Mouse (Mus musculus): ENCODE measurements at regions not wholly inside any gene's neighbourhood (a gene's known extent, or its start where the extent isn't known, plus 50 kb on each side); places are given as distances from the start of the nearest gene placed in this dataset.

GRCm38 (mm10) chr4:81177443-81178041, 265.1 kb downstream of the Mpdz start:
- no peak for DNase-seq (ENCODE audit: low spot score in 2 of 2)
- intact Hi-C loops (cut with DNase I): loop anchor here (1.0 to 10.0 kb wide), 6 partner anchors 75 to 1755 kb away; no protein-coding TSS in a partner anchor

GRCm38 (mm10) chr4:81178047-81178781, 264.4 kb downstream of the Mpdz start:
- peak in 1 of 2 experiments; percentile 3 for DNase-seq (ENCODE audit: low spot score in 2 of 2)
- intact Hi-C loops (cut with DNase I): loop anchor here (1.0 to 10.0 kb wide), 6 partner anchors 74 to 1754 kb away; no protein-coding TSS in a partner anchor

GRCm38 (mm10) chr4:81178782-81179135, 263.9 kb downstream of the Mpdz start:
- peak; percentile 89 to 92 for DNase-seq (ENCODE audit: low spot score in 2 of 2)
- intact Hi-C loops (cut with DNase I): loop anchor here (1.0 to 10.0 kb wide), 6 partner anchors 74 to 1754 kb away; no protein-coding TSS in a partner anchor

- intact Hi-C loops (cut with DNase I): no loop called here
- no peak for DNase-seq (ENCODE audit: low spot score in 2 of 2)
Measured at GRCm38 (mm10) chr4:81216123-81216522, 226.5 kb downstream of the Mpdz start.

- intact Hi-C loops (cut with DNase I): no loop called here
- DNase-seq (ENCODE audit: low spot score in 2 of 2): no peak
Measured at GRCm38 (mm10) chr4:81217979-81218378, 224.6 kb downstream of the Mpdz start.

- peak; percentile 16 to 19 for DNase-seq (ENCODE audit: low spot score in 2 of 2)
- intact Hi-C loops (cut with DNase I): no loop called here
Measured at GRCm38 (mm10) chr4:81222034-81222433, 220.6 kb downstream of the Mpdz start.

- intact Hi-C loops (cut with DNase I): no loop called here
- no peak for DNase-seq (ENCODE audit: low spot score in 2 of 2)
Measured at GRCm38 (mm10) chr4:81222468-81223175, 220.0 kb downstream of the Mpdz start.
